Mouse (Mus musculus) retina, adult 2 months (tissue): ENCODE results near the gene Eif2ak3.
A peak's percentile ranks its signal among the peaks of the same experiment; 100 is the strongest.
"Not testable (repeated sequence)": the region's sequence is repeated elsewhere in the genome, so short reads cannot be mapped to it uniquely, and the experiment has no call there.

Experiments
- DNase-seq: peaks from one replicate; pipeline ENCODE4 v3.0.0-alpha.2; 2012; ENCODE audit warnings: low read depth, low spot score

Gene Eif2ak3

DNA sequence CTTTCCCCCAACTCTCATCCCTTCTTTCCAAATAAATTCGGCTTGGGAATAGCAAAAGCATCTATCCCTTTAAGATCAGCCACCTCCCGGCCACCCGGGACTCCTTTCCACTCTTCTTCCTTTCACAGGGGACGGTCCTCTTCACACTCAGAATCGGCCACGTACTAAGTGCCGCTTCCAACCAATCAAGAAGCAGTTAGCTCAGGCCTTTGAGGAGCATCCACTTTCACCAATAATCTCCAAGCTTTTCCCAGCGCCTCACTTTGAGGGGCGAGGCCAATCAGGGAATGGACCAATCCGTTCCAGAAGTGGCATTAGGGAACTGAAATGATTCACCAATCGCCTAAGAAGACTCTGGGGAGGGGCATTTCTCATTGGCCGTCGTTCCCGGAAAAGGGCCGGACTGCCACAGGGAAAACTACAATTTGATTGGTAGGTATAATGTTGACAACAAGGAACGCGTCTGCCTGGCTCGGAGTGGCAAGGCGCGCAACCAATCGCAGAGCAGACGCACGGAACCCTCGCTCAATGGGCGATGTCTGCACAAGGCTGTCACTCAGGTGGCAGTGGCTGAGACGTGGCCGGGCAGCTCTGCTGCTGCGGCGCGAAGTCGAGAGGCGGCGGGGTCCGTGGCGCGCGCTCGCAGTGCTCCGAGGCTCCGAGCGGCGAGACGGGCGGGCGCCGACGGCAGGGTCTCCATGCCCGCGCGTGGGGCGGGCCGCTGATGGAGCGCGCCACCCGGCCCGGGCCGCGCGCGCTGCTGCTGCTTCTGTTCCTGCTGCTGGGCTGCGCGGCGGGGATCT, at the start of gene Eif2ak3:
Gene Eif2ak3, plus strand, starts transcription at position 514 of the 803 bp plus-strand sequence.
- peak; percentile 99 for DNase-seq

DNA sequence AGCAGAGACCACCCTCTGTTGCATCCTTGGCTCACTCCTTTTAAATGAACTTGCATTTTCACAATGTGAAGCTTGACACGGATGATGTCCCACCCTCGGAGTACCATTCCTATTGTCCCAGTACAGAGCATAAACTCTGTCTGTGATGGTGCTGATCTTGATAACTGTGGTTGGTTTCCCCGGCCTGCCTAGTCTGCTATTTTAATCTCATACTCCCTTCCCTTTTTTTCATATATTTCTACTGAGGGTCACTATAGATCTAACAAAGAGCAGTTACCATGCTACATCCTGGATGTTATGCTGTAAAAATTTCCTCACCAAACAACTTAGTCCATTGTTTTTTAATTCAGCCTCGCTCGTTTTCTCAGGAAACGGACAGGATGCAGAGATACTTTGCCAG, 47.4 kb upstream of the Eif2ak3 start:
- DNase-seq: no peak

DNA sequence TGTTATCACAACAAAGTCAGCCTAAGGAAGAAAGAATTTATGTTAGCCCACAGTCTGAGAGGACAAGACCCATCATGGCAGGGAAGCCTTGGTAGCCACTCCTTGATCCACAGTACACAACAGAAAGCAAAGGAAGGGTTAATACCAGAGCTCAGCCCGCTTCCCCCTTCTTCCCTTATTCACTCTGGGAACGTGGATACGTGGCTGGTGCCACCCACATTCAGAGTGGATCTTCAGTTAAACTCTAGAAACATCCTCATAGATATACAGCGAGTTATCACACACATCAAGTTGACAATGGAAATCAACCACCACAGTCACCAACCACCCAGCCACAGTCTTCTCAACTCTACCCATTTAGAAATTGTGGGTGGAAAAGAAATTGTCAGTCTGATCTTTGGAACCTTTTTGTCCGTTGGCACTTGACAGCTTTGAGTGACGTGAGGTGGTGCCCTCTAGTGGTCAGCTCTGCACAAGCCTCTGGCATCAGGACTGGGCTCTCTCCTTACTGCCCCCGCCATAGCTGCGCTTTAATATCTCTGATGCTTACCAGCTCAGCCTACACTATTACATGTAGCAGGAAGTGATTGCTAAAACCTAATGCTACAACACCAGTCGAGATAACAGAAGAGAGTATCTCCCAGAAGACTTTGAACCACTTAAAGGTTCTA, 46.6 kb upstream of the Eif2ak3 start:
- peak; percentile 50 for DNase-seq

DNA sequence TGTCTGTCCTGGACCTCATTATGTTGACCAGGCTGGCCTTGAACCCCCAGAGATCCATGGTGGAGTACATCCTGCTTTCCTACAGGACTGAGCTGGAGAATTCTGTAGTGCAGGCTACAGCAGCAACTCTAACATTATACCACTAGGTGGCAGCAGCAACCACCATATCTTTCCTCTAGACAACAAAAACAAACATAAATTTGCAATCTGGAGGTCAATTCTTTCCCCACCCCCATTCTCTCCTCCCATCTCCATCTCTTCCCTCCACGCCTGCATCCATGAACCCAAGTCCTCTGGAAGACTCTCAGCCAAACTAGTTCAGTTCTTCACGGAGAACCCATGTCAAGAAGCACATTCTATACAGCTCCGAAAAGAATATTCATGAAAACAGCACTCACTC, 39.7 kb upstream of the Eif2ak3 start:
- DNase-seq: peak; percentile 38

DNA sequence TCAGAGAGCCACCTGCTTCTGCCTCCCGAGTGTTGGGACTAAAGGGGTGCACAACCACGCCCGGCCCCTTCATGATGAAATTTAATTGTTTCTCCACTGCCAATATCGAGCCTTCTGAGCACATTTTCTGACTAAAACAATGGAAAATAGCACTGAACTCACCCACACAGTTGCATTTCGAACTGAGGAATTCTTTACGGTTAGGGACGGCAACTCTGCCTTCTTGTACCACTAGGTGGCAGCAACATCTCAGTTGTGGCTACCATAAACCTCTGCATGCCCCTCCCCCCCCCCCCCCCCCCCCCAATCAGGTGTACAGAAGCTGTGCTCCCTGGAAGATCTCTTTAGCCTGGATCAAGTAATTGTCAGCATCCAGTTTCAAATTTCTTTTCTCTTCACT, 39.0 kb upstream of the Eif2ak3 start:
- DNase-seq: peak; percentile 65

DNA sequence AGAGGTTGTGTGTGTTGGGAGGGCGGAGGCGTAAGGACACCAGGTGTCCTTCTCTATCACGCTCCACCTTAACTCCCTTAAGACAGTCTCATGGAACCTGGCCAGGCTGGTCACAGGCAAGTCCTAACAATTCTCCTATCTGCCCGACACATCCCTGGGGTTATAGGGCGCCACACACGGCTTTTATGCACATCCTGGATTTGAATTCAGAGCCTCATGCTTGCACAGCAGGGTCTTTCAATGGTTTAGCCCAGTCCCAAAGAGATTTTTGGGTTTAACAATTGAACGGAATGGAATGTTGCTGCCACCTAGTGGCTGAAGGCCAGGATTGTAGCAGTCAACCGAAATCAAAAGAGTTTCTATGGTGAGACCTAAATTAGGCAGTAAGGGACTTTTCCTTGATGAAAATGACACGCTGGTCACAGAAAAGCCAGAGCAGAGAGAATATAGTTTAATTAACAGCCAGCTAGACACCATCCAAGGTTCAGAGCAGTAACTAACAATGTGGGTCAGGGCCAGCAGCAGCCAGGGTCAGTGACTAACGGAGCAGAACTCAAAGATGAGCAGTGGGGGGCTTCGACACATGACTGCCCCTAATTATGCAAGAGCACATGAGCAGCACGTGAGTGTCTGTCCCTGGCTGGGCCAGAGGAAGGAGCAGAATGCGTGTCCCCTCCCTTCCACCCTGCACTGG, 38.3 kb upstream of the Eif2ak3 start:
- peak; percentile 50 for DNase-seq

DNA sequence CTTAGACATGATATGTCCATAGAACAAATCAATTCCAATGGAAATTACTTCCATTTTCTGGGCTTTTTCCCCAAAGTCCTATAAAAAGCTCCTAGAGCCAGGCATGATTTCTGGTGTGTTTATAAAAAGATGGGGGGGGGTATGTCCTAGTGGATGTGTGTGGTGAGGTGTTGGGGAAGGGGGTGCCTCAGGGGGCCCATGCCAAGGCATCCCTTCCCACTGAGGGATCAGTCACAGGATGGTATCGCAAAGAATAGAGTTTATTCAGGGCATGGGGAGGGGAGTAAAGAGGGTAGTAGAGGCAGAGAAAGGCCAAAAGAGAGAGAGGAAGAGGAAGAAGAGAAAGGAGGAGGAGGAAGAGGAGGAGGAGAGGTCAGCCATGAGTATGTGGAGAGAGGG, 37.8 kb upstream of the Eif2ak3 start:
- DNase-seq: no peak

DNA sequence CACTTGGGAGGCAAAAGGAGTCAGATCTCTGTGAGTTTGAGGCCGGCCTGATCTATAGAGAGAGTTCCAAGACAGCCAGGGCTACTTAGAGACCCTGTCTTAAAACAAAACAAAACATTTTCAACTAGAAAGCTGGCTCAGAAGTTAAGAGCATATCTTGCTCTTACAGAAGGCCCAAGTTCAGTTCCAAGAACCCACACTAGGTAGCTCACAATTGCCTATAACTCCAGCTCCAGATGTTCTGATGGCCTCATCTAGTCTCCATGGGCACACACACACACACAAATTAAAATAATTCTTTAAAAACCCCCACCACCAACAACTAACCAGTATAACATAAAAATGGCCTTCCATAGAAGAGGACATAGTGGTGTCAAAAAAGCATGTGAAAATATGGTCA, 33.8 kb upstream of the Eif2ak3 start:
- DNase-seq: no peak

DNA sequence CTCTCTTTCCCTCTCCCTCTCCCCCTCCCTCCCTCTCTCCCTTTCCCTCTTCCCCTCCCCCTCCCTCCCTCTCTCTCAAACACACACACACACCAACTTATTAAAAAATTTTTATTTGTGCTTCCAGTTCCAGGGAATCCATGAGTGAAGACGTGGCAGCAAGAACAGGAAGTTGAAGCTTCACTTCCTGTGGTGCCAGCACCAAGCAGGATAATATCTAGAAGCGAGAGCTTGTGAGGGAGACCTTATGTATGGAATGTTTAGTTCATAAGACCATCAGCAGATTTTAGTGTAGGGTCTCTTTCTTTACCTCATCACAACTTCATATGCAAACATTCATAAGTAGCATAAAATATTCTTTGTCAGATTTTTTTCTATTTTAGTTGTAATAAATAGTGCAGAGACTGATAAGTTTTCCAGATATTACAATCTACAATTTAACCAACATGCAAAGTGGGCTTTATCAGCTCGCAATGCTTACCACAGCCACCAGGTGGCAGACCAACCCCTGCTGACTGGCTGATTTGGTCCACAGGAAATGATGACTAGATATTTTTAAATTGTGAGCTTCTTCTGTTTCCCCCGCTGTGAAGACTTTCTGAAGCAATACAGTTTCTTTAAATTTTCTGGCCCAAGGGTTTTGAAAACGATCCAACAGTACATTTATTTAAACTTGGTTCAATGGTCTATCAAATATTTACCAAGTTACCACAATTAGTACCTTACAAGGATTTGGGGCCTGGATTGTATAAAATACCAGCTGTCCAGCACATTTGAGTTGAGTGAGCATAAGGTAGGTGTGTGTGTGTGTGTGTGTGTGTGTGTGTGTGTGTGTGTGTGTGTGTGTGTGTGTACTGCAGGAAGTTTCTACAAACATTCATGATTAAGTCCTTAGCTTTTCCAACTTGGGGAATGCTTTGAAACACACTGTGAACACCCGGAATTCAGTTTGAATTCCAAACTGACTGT, 32.5 kb upstream of the Eif2ak3 start:
- DNase-seq: no peak

DNA sequence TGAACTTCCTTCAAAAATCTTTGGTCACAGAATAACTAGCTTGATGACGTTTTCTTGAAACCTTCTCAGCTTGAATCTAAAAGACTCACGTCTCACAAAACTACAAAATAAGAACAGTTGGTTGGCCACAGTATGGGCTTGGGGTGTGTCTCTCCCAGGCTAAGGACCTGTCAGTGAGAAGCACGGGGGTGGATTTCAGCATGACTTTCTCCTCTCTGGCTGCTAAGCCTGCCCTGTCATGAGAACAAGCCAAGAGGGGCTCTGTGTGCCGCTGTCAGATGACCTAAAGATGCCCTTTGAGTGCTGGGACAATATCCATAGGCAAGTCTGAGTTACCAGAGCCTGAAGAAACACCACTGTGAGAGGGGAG, 31.8 kb upstream of the Eif2ak3 start:
- DNase-seq: no peak

DNA sequence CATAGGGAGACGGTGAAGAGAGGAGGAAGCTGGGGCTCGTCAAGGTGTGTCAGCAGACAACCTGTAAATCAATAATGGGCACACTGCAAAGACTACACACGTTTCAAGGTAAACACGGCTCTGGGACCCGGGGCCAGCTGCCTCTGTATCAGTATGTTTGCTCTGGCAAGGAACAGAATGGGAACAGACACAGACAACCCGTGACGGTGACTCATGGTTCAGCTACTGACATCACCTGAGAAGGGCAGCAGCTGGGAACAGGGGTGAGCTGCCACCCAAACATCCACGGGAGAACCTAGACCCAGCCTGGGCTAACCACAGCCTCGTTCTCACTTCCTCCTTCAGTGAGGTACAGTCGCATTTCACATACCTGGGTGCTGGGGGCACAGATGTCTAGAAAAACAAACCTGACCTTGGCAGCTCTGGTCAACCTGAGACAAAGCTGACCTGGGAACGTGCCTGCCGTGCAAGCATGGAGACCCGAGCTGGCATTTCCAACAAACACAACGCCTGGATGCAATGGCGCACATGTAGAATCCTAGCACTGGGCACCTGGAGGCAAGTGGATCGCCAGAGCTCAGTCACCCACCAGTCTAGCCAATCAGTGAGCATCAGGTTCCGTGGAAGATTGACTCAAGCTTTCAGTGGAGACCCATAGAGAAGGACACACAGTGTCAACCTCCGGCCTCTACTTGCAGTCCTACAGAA, 30.2 kb upstream of the Eif2ak3 start:
- DNase-seq: no peak

DNA sequence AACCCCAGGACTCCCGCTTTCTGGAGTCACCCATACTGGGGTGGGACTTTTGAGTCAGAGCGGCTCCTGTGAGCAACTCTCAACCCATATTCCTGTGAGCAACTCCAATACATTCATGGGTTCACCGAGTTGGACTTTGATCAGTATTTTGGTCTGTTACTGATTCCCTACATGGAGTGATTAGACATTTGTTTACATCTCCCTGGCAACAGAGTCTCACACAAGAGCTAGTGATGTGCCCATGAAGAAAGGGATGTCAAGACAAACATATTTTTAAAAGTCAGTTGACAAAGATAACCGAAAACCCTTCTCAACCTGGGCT, 29.7 kb upstream of the Eif2ak3 start:
- no peak for DNase-seq

DNA sequence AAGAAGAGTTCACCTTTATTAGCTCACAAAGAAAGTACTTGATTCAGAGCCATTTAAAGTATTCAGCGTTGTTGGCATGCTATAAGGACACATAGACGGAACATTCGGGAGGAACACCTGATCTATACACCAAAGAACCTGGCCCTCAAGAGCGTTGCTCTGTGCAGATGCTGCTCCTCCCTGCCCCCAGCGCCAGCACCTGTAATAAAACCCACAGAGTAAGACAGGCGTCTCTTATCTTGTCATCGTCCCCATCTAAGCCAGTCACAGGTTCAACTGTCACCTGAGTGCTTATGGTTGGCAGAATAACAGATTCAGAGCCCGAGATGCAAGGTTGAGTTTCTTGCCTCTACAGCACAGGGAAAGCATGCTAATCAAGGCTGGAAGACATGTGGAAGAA, 28.8 kb upstream of the Eif2ak3 start:
- no peak for DNase-seq

DNA sequence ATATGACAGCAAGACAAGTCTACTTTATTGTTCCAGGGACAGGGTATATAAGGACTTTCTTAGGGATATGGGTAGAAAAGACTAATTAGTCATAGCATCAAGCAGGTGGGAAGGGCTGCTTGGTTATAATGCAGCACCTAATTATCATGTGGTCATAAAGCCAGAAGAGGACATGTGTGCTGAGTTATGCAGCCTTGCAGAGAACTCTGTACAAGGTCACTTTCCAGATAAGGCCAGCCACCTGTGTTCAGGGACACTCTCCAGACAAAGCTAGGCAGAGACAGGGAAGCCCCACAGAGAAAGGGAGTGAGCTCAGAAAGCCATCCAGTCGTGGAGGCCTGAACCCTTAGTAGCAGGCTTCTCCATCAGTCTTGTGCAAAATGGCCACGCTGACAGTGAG, 22.7 kb upstream of the Eif2ak3 start:
- DNase-seq: no peak

DNA sequence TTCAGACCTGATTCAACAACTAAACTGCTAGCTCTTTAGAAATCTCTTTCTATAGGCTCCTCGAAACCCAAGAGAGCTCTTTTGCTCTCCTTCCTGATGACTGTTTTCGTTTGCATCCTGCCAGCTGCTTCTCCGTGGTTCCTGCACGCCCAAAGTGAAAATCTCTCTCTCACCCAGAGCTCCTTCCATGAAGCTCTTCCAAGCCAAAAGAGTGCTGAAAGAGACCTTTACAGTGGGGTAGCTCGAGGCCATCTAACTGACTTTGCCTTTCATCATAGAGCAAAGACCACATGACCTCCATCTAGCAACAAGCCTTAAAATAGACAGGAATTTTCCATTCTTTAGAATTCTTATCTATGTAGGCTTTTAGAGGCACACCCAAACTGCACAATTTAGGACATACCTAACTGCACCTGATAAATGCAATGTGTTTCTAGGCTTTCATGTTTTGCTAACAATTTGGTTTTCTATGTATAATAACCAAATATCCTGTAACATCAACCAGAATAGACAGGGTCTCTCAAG, 21.9 kb upstream of the Eif2ak3 start:
- DNase-seq: no peak

DNA sequence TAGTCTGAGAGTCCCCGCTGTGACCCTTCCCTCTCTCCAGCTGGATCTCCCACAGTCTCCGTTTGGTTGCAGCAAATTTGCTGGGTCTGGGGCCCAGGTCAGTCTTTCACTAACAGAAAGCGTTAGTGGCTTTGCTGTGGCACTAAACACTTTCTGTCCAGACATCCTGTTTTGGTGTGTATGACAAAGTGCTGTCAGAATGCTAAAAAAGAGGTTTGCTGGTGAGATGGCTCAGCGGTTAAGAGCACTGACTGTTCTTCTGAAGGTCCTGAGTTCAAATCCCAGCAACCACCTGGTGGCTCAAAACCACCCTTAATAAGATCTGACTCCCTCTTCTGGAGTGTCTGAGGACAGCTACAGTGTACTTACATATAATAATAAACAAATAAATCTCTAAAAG, 21.0 kb upstream of the Eif2ak3 start:
- not testable (repeated sequence) for DNase-seq

DNA sequence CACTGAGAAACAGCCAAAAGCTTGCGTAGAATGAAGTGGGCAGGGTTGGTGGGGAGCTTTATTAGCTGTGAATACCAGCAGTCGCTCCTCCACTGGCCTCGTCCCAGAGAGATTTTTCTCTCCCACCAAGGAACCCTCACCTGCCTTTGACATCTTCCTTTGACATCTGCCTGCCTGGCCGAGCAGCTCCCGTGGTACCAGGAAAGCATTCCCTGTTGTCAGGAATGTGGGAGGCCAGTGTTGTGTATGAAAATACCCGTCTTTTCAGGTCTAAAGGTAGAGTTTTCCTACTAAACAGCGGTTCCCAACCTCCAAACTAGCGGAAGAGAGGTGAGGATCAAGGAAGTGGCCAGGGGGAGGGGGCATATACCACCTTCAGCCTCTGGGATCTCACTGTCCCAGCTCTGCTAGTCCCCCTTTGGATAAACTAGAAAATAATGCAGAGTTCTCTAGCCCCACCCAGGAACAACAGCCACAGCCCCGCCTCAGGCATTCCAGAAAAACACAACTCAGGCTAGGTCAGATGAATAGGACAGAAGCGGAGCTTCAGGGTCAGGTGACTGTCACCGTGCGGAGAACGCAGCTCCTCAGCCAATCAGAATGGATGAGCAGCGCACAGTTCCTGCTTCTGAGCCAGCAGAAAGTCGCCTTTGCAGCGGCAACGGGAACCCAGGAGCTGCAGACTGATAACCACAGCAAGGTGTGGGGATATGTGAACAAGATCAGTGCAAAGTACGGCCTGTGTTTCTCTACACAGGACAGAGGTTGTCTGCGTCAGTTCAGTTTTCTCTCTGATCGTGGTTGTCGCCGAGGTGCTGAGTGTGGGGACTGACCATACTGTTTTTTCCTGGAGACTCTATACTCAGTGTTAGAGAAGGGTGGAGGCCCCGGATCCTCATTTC, 20.0 kb upstream of the Eif2ak3 start:
- peak; percentile 59 for DNase-seq

DNA sequence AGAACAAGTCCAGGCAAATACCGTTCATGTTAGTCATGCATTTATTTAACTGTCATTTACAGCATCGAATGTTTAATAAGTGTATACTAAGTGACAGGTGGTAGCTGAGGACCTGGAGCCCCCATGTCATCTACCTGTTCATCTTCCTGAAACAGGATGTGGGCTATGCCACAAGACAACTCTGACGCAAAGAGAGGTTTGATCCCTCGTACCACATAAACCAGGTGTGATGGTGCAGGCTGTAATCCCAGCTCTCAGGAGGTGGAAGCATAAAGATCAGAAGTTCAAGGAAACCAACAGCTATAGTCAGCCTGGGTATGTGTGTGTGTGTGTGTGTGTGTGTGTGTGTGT, 19.4 kb upstream of the Eif2ak3 start:
- no peak for DNase-seq

DNA sequence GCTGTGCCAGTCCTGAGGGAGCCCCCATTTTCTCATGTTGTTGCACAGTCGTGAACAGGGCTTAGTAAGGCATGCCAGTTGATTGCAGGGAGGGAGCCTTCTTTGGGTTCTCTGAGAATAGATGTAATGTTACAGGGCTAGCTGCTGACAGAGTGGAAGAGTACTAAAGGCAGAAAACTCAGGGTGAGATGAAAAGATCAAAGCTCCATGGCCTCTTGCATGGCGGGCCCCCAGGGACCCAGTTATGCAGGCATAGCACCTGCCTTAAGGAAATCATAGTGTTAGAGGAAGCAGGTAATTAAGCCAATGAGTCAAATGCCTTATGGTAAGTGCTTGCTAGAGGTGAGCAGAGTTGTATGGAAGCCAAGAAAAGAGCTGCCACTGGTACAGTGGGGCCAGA, 14.9 kb upstream of the Eif2ak3 start:
- DNase-seq: no peak

DNA sequence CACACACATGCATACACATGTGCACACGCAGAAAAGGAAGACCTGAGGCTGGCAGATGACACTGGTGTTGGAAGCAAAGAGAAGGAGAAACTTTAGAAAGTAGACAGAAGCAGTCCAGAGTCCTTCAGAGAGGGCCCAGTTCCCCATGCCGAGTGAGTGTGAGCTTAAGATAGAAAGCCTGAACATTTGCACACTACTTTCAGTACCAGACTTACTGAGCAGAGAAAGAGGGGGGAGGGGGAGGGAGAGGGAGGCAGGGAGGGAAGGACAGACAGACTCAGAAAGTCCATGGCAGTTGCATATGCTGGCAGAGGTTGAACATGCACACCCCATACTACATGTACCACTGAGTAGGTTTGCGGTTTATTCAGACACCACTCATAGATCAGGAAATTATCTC, 13.8 kb upstream of the Eif2ak3 start:
- DNase-seq: no peak
